Mouse (Mus musculus) heart, postnatal 4 days (tissue): Measurements from ENCODE around the gene Kctd15. TPM values are rescaled to one million over a fixed set of nuclear protein-coding genes. Genes with fewer than 3 reads are reported as not detected.
A peak's percentile ranks its signal among the peaks of the same experiment; 100 is the strongest.

Experiments
- DNase-seq: peaks from one replicate; pipeline ENCODE4 v3.0.0; 2021
- total RNA-seq, 2 experiments: library from RNA; stranded (reverse); gene quantifications; 2 replicates each; pipeline ENCODE4 v1.2.3; 2021

Kctd15 gene
- total RNA-seq, 2 experiments from 2014 or later = 3.4 to 5.1 TPM

DNA sequence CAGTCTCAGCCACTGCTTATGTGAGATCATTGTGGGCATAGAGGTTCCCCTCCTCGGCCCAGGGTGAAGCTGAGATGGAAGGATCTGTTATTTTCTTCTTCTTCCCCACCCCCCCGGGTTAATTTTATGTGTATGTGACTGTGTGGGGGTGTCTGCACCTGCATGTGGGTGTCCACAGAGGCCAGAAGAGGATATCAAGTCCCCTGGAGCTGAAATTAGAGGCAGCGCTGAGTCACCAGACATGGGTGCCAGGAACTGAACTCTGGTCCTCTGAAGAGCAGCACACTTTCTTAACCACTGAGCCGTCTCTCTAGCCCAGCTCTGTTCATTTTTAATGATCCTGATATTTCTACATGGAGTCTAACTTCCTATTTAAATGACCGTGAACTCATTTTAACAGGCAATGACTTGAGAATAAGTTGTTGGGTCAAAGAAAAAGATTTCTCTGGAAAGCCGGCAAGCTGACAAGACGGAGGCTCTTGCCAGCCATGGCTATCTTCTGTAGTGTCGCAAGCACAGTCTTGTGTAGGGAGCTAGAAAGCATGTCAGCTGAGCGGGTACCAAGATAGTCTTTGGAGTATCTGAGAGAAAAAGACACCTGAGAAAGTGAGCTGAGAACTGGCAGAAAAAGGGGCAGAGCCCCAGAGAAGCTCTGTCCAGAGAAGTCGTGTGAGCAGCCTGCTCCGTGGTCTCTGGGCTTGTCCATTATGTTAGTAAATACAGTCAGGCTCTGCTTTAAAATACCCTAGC is 38.2 kb downstream of the Kctd15 start:
- no peak for DNase-seq

DNA sequence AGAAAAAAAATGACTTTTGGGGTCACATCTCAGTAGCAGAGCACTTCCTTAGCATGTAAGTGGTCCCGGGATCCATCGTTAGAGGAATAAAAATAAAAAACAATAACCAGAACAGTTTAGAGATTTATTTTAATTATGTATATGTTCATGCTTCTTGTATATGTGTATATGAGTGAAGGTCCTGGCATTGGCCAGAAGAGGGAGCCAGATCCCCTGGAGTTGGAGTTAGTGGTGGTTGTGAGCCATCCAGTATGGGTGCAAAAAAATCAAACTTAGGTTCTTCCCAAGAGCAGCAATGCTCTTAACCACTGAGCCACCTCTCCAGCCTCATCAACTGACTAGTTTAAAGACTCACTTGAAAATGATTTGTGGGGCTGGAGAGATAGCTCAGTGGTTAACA is 40.3 kb downstream of the Kctd15 start:
- no peak for DNase-seq

DNA sequence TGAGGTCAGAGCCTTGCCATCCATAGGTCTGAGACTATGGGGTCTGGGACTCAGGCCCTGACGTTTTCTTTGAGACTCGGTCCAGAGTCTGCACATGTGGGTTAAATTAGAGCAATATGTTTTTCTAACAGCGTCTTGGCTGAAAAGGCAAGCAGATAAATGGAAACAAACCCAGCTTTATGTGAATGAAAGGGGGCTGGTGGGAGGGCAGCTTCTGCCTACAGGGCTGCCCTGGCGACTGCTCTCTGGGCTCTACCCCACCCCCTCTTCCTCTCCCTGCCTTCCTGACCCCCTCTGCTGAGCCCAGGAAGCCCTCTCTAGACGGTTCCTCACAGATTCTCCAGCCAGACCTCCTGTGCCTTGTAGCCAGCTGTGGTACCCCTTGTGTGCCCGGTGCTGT is 46.1 kb downstream of the Kctd15 start:
- DNase-seq = no peak

DNA sequence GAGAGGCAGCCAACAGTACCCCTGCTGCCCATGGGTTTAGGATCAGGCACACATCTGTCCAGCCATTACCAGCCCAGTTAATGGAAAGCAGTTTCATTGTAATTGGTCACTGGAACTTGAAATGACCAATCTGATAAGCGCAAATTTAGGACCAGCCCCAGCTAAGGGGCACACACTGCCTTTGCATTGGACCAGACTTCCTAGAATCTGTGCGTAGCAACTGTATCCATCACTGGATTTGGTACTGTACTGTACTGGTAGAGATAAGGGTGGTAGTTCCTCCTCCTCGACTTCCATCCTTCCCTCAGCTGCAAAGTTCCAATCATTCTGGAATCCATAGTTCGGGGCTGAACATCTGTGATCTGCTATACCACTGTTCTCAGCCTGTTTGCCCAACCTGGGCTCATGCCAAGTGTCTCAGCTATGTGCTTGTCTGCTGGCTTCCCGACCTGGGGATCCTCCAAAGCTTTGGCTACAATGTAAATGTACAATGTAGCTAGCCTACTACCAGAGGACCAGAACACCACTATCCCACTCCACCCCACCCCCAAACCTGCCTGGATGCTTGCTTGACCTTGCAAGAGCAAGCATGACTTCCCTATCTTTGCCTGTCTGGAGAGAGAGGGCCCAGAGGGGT is 49.1 kb downstream of the Kctd15 start:
- no peak for DNase-seq

DNA sequence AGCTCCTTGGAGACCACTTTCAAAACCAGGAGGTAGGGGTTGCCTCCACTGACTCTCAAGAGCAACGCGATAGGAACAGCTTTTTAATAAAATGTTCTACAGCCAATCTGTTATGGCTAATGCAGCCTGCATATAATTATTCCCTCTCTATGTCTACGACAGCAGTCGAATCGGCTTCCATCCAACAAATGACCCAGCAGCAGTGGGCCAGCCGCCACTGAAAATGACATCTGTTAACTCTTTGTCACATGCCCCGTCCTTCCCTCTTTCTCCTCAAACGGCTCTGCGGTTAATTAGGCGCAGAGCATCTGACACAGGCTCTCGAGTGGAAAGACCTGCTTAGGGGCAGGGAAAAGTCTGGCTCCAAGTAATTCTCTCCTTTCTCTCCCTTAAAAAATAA is 49.8 kb downstream of the Kctd15 start:
- peak; percentile 56 for DNase-seq

DNA sequence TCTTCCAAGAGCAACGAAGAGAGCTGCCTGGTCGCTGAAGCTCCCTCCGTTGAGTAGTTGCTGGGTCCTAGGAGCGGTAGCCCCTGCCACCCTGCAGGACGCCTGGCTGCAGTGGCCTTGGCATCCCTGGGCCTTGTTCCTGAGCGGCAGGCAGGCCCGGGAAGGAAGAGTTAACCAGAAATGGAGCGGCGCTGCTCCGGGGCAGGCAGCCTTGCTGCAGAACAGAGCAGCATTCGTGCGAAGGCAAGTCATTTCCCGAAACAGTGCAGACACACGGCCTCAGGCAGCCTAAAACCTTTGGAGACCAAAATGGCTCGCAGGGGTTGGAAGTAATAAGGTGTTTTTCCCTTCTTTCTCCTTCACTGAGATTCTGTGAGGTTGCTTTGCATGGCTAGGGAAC is 50.5 kb downstream of the Kctd15 start:
- DNase-seq = no peak

DNA sequence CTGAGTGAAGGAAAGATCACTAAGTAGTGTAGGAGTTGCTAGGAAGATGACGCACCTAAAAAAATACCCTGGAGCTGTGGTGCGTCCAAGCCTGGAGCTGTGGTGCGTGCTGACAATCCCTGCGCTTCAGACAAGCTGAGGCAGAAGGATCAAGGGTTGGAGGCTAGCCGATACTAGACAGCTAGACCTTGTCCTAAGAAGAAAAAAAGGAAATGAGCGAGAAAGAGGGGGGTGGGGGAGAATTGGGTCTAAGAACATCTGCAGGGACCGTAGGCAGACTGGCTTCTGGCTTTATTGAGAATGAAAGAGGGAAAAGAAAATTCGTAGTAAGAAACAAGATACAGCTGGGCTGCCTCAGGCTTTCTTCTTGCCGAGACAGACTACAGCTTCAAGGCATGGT is 58.0 kb downstream of the Kctd15 start:
- no peak for DNase-seq

DNA sequence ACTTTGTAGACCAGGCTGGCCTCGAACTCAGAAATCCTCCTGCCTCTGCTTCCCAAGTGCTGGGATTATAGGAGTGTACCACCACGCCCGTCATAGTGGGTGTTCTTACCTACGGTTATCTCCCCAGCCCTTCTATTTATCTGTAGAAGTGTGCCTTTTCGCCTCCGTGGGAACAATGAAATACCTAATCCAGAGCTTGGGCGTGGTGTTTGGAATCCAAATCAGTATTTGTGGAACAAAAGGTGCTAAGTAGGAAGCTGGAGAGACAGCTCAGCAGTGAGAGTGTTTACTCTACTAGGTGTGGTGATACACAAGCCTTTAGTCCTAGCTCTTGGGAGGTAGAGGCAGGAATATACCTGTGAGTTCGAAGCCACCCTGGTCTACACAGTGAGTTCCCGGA is 58.5 kb downstream of the Kctd15 start:
- DNase-seq = no peak

DNA sequence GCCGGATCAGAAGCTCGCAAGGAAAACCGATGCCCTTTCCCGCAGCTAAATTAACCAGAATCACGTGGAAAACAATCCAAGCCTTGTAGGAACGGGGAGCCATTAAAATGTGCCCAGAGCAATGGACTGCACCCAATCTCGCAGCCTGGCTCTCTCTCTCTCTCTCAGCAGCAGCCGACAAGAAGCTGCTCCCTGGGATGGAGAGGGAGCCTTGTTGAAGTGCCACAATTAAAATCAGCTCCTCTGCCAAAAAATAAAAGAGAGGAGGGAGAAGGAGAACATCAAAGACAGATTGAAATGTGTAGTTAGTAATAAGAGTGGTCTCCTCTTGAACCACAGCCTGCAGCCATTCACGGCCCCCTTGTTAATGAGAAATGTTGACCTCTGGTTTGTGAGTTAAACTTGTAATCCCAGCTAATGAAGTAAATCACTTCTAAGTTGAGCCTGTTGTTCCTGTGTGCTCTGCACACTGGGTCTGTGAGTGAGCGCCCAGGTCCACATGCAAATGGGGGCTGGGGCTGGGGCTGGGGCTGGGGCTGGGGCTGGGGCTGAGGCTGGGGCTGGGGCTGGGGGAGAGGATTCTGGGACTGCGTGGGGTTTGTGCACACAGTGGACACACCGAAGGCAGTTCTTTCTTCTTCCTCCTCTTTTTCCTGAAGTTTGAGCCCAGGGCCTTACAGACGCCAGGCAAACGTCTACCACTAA is 59.8 kb downstream of the Kctd15 start:
- DNase-seq = no peak

DNA sequence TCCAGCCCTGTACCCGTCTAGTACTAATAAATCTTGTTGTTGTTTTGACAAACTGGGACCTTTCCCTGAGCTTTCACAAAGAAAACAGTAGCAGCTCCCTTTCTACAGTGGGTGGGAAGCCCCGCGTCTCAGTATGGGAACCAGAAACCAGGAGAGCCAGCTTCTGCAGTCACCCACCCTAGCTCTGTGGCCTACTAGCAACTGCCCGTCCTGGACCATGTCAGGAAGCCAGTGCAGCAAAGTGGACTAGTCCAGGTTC is 61.3 kb downstream of the Kctd15 start:
- DNase-seq = no peak

DNA sequence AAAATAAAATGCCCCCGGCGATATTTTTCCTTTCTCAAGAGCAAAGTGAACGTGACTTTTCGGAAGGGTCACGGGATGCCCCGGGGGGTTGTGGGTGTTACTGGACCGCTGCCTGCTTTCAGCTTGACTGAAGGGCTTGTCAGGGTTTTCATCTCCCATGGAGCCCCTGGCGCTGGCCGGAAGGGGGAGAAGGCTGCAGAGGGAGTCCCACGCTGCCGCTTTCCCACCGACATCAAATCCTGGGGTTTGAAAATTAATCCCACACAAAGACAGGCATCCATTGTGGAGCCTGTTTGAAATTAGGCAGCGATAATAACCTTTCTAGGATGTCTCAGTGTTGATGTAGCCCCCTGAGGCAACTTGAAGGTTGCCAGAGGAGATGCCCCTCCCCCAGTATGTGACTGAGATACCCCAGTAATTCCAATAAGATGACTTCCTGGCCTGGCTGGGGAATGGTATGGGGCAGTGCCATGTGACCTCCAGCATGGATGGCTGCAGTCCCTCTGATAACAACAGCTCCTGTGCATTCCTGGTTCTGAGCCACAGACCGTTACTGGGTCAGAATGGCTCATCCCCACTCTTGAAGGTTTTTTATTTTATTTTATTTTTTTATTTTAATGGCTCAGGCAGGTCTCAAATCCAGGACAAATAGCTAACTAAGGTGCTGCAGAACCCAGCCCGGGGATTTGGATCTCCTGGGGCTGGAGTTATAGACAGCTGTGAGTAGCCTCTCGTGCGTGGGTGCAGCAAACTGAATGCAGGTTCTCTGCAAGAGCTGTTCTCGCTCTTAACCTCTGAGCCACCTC is 61.8 kb downstream of the Kctd15 start:
- DNase-seq = peak; percentile 74

DNA sequence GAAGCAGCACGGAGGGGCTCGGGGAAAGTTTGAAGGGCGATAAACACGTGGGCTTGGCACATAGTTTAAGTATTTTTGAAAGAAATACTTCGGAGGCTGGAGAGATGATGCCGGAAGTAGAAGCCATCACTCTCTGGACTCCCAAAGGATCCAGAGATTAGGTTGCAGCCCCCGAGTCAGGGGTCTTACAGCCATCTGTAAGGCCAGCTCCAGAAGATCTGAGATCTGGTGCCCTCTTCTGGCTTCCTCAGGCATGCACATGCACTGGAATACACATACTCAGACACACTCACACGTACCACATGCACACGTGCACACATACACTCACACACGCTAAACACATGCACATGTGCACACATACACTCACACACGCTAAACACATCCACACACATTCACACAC is 65.8 kb downstream of the Kctd15 start:
- DNase-seq = no peak

Other genes starting within 250 kb of the Kctd15 start
- gene Chst8, start 156.0 kb upstream of the Kctd15 start, total RNA-seq = under 1 TPM; 0.38 to 0.74 TPM